Mouse (Mus musculus): ENCODE measurements around the gene Sirt6. TPM values are rescaled to one million over a fixed set of nuclear protein-coding genes. Genes with fewer than 3 reads are reported as not detected.
A peak's percentile ranks its signal among the peaks of the same experiment; 100 is the strongest.

Sirt6 gene
- total RNA-seq, 1 experiment: 14.5 TPM

- no peak overlapping the region for H3K27ac ChIP-seq (ENCODE audit: insufficient read depth, low read depth, low read length, poor library complexity, severe bottlenecking)
- H3K4me1 ChIP-seq (ENCODE audit: control insufficient read depth in 2 of 2, insufficient read depth in 2 of 2, low read length in 2 of 2, poor library complexity in 1 of 2): peaks cover 0 to 5% of the 10 kb centered on the region in 2 experiments; a peak in 1 of 4 replicates
- H3K4me3 ChIP-seq (ENCODE audit: insufficient read depth in 1 of 2, low read depth in 1 of 2, low read length in 2 of 2, poor library complexity in 1 of 2, severe bottlenecking in 1 of 2): peak overlapping the region in 1 of 2 experiments; percentile 38; a peak in 2 of 4 replicates
- in situ Hi-C loops (cut with MboI; ENCODE audit: low sequenced_read_pairs in 2 of 2, unreplicated experiment in 2 of 2): no loop called here
- TF ChIP-seq ZNF384 (IDR thresholded peaks at IDR 0.05; ENCODE audit: low read depth, low read length) (no peak), CHD2 (IDR thresholded peaks at IDR 0.05; ENCODE audit: low read depth, low read length) (no peak), ZC3H11A (IDR thresholded peaks at IDR 0.05; ENCODE audit: borderline replicate concordance, low read depth, low read length) (no peak), MAFK (IDR thresholded peaks at IDR 0.05; ENCODE audit: insufficient read depth, low read depth, low read length) (no peak), HCFC1 (IDR thresholded peaks at IDR 0.05; ENCODE audit: borderline replicate concordance, insufficient read depth, low read length) (no peak)
- no peak for DNase-seq (ENCODE audit: low read depth, low spot score)
- H3K9me3 ChIP-seq (ENCODE audit: control insufficient read depth, insufficient read depth, low read depth, low read length): no peaks in the 10 kb centered on the region
- H3K9ac ChIP-seq (ENCODE audit: insufficient read depth, low read depth, low read length, poor library complexity, severe bottlenecking): no peak overlapping the region
- H3K36me3 ChIP-seq (ENCODE audit: control insufficient read depth, insufficient read depth, low read length, poor library complexity, severe bottlenecking): no peaks in the 10 kb centered on the region
These were observed 47.6 kb downstream of the Sirt6 start for GRCm38 (mm10) chr10:81579967-81580366.

GRCm38 (mm10) chr10:81575695-81576094, 51.9 kb downstream of the Sirt6 start:
- Histone ChIP-seq H3K27ac (ENCODE audit: insufficient read depth, low read depth, low read length, poor library complexity, severe bottlenecking) (no peak overlapping the region), H3K4me1 (ENCODE audit: control insufficient read depth in 2 of 2, insufficient read depth in 2 of 2, low read length in 2 of 2, poor library complexity in 1 of 2) (peaks cover 2 to 20% of the 10 kb centered on the region in 2 experiments; a peak in 2 of 4 replicates), H3K9ac (ENCODE audit: insufficient read depth, low read depth, low read length, poor library complexity, severe bottlenecking) (no peak overlapping the region), H3K36me3 (ENCODE audit: control insufficient read depth, insufficient read depth, low read length, poor library complexity, severe bottlenecking) (no peaks in the 10 kb centered on the region), H3K4me3 (ENCODE audit: insufficient read depth in 1 of 2, low read depth in 1 of 2, low read length in 2 of 2, poor library complexity in 1 of 2, severe bottlenecking in 1 of 2) (peak overlapping the region; percentile 52 to 55; a peak in 2 of 4 replicates), H3K9me3 (ENCODE audit: control insufficient read depth, insufficient read depth, low read depth, low read length) (no peaks in the 10 kb centered on the region)
- no peak for TF ChIP-seq CHD2 (IDR thresholded peaks at IDR 0.05; ENCODE audit: low read depth, low read length)
- TF ChIP-seq HCFC1 (IDR thresholded peaks at IDR 0.05; ENCODE audit: borderline replicate concordance, insufficient read depth, low read length): no peak
- TF ChIP-seq ZNF384 (IDR thresholded peaks at IDR 0.05; ENCODE audit: low read depth, low read length): no peak
- TF ChIP-seq MAFK (IDR thresholded peaks at IDR 0.05; ENCODE audit: insufficient read depth, low read depth, low read length): no peak
- no peak for TF ChIP-seq ZC3H11A (IDR thresholded peaks at IDR 0.05; ENCODE audit: borderline replicate concordance, low read depth, low read length)
- in situ Hi-C loops (cut with MboI; ENCODE audit: low sequenced_read_pairs in 2 of 2, unreplicated experiment in 2 of 2): no loop called here
- DNase-seq (ENCODE audit: low read depth, low spot score): no peak

- no peaks in the 10 kb centered on the region for H3K9me3 ChIP-seq (ENCODE audit: control insufficient read depth, insufficient read depth, low read depth, low read length)
- peak overlapping the region; percentile 32; the same call in 1 of the 2 replicates for H3K9ac ChIP-seq (ENCODE audit: insufficient read depth, low read depth, low read length, poor library complexity, severe bottlenecking)
- TF ChIP-seq CHD2 (IDR thresholded peaks at IDR 0.05; ENCODE audit: low read depth, low read length) (no peak), ZC3H11A (IDR thresholded peaks at IDR 0.05; ENCODE audit: borderline replicate concordance, low read depth, low read length) (no peak), HCFC1 (IDR thresholded peaks at IDR 0.05; ENCODE audit: borderline replicate concordance, insufficient read depth, low read length) (no peak), ZNF384 (IDR thresholded peaks at IDR 0.05; ENCODE audit: low read depth, low read length) (no peak), MAFK (IDR thresholded peaks at IDR 0.05; ENCODE audit: insufficient read depth, low read depth, low read length) (no peak)
- peaks cover 2 to 19% of the 10 kb centered on the region in 2 experiments; a peak in 2 of 4 replicates for H3K4me1 ChIP-seq (ENCODE audit: control insufficient read depth in 2 of 2, insufficient read depth in 2 of 2, low read length in 2 of 2, poor library complexity in 1 of 2)
- no peak overlapping the region for H3K27ac ChIP-seq (ENCODE audit: insufficient read depth, low read depth, low read length, poor library complexity, severe bottlenecking)
- in situ Hi-C loops (cut with MboI; ENCODE audit: low sequenced_read_pairs in 2 of 2, unreplicated experiment in 2 of 2): no loop called here
- H3K36me3 ChIP-seq (ENCODE audit: control insufficient read depth, insufficient read depth, low read length, poor library complexity, severe bottlenecking): no peaks in the 10 kb centered on the region
- H3K4me3 ChIP-seq (ENCODE audit: insufficient read depth in 1 of 2, low read depth in 1 of 2, low read length in 2 of 2, poor library complexity in 1 of 2, severe bottlenecking in 1 of 2): peak overlapping the region; percentile 52 to 55; a peak in 3 of 4 replicates
- no peak for DNase-seq (ENCODE audit: low read depth, low spot score)
These were observed 52.4 kb downstream of the Sirt6 start for GRCm38 (mm10) chr10:81575208-81575631.

- in situ Hi-C loops (cut with MboI; ENCODE audit: low sequenced_read_pairs in 2 of 2, unreplicated experiment in 2 of 2): no loop called here
- Histone ChIP-seq H3K4me3 (ENCODE audit: insufficient read depth in 1 of 2, low read depth in 1 of 2, low read length in 2 of 2, poor library complexity in 1 of 2, severe bottlenecking in 1 of 2) (peak within 1 kb of the TSS; percentile 52 to 55; a peak in 3 of 4 replicates), H3K36me3 (ENCODE audit: control insufficient read depth, insufficient read depth, low read length, poor library complexity, severe bottlenecking) (no peaks in the 10 kb centered on the region), H3K27ac (ENCODE audit: insufficient read depth, low read depth, low read length, poor library complexity, severe bottlenecking) (no peak within 1 kb of the TSS), H3K9ac (ENCODE audit: insufficient read depth, low read depth, low read length, poor library complexity, severe bottlenecking) (peak within 1 kb of the TSS; percentile 32; the same call in 1 of the 2 replicates), H3K4me1 (ENCODE audit: control insufficient read depth in 2 of 2, insufficient read depth in 2 of 2, low read length in 2 of 2, poor library complexity in 1 of 2) (peaks cover 2 to 20% of the 10 kb centered on the region in 2 experiments; a peak in 2 of 4 replicates), H3K9me3 (ENCODE audit: control insufficient read depth, insufficient read depth, low read depth, low read length) (no peaks in the 10 kb centered on the region)
- peak; percentile 52 for DNase-seq (ENCODE audit: low read depth, low spot score)
- TF ChIP-seq CHD2 (IDR thresholded peaks at IDR 0.05; ENCODE audit: low read depth, low read length) (no peak), MAFK (IDR thresholded peaks at IDR 0.05; ENCODE audit: insufficient read depth, low read depth, low read length) (no peak), HCFC1 (IDR thresholded peaks at IDR 0.05; ENCODE audit: borderline replicate concordance, insufficient read depth, low read length) (no peak), ZNF384 (IDR thresholded peaks at IDR 0.05; ENCODE audit: low read depth, low read length) (no peak), ZC3H11A (IDR thresholded peaks at IDR 0.05; ENCODE audit: borderline replicate concordance, low read depth, low read length) (no peak)
These were observed 53.2 kb downstream of the Sirt6 start, which contains the start of gene Tle2 for GRCm38 (mm10) chr10:81574081-81575056. Gene Tle2, plus strand, starts transcription at chr10:81574561.
